Mouse (Mus musculus): ENCODE results near the gene Wdr74.

The Wdr74 gene

DNA sequence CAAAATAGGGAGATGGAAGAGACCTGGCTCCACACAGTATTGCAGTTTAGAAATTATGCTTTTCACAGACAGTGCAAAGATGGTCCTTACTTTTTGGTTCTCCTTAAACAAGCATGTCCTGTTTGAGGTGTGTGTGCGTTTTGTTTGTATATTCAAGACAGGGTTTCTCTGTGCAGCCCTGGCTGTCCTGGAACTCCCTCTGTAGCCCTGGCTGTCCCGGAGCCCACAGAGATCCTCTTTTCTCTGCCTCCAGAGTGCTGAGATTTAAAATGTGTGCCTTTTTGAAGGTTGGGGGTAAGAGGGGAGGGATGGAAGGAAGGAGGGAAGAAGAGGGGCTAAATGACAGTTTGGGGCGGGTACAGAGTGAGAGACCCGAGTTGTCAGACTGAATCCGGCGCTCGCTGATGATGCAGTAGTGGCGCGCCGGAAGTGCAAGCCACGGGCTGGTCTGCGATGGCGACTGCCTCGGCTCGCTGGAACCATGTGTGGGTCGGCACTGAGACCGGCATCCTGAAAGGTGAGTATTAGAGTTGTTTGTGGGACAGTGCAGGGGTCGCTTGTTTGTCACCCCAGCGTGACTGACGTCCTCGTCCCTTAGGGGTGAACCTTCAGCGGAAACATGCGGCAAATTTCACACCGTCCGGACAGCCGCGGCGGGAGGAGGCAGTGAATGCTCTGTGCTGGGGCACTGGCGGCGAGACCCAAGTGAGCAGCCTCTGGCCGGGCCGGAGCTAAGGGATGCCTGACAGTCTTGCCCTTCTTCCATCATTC, at the start of gene Wdr74:
Gene Wdr74 (plus strand): TSS at position 439 of the 771 bp plus-strand sequence.
- DNase-seq (ENCODE audit: low spot score in 2 of 2) = peak; percentile 80 to 87

DNA sequence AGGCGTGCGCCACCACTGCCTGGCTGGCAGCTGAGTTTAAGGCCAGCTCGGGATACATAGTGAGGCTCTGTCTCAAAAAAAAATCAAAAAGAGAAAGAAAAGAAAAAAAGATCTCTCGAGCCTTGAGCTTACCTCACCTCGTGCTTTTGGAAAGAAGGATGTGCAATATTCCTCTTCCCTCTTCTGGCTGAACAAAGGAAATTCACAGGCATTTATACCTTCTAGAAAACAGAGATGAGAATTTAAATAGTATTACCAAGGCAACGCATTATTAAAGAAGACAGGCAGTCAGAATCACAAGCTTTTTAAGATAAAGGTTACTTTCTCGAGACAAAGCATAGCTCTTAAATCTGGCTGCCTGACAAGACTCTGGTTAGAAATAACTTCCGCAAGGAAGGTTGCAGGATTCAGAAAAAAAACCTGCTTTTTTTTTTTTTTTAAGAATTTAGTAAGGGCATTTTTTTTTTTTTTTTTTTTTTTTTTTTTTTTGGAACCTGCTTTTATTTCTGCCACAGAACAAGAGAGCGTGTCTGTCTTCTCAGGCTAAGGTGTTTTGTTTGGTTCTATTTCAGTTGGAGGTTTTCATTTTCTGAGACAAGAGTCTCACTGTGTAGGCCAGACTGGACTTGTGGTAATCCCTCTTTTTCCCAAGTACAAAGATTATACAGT, 43.6 kb upstream of the Wdr74 start:
- no peak for DNase-seq (ENCODE audit: low spot score in 2 of 2)

DNA sequence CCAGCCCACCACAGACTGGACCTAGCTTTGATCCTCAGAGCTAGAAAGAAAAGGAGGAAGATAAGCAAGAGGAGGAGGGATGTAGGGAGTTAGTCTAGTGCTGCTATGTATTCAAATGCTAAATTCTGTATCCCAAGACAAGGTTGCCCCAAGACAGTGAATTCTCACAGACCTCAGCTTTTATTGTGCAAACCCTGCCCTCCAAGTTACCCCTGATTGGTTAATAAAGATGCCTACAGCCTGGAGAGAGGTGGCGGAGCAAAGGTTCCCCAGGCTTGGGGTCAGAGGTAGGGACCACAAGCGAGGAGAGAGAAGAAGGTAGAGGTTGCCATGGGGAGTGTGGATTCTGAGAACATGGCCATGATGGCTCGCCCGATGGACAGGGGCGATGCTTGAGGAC, 42.9 kb upstream of the Wdr74 start:
- DNase-seq (ENCODE audit: low spot score in 2 of 2) = no peak

DNA sequence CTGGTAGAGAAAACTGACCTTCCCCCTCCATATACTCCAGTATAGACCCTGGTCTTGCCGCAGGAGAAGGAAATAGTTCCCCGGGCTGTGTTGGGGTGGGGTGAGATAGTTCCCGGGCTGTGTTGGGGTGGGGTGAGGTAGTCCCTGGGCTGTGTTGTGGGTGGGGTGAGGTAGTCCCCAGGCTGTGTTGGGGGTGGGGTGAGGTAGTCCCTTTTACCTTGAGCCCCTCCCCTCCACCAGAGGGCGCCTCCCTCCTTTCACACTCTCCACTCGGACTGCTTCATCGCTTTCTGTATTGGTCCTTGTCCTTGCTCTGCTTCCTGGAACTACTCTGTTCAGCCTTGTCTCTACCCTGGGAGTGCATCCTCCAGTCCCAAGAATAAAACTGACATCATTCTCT, 40.3 kb upstream of the Wdr74 start:
- DNase-seq (ENCODE audit: low spot score in 2 of 2) = peak; percentile 45 to 72

DNA sequence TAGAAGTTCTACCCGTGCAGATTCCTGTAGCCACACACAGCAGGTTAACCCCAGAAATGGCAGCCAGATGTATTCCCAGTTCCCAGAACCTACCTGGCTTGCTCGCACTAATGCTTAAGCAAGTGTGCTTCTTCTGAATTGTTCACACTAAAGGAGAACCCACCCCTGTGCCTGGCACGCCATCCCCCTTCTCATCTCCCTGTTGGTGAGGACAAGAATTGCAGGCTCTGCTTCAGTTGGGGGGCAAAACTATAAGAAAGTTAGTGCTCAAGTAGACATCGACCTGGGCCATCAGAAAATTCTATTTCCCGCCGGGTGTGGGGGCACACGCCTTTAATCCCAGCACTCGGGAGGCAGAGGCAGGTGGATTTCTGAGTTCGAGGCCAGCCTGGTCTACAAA, 36.0 kb upstream of the Wdr74 start:
- DNase-seq (ENCODE audit: low spot score in 2 of 2) = no peak

DNA sequence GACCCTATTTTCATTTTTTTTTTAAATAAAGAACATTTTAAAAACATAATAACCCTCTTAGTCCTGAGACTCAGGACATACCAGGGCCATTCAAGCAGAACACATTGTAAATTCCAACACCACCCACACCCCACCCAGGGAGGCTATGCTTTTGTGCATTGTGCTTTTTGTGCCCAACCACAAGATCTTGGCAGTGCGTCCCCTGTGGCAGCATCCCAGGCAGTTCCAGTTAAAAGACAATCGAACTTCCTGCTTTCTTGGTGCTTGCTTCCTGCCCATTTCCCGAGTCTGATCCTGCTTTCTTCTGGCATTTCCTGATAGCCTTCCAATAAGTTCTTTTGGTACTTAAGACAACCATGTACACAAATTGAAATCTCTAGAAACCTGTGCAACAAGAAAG, 33.2 kb upstream of the Wdr74 start:
- no peak for DNase-seq (ENCODE audit: low spot score in 2 of 2)

DNA sequence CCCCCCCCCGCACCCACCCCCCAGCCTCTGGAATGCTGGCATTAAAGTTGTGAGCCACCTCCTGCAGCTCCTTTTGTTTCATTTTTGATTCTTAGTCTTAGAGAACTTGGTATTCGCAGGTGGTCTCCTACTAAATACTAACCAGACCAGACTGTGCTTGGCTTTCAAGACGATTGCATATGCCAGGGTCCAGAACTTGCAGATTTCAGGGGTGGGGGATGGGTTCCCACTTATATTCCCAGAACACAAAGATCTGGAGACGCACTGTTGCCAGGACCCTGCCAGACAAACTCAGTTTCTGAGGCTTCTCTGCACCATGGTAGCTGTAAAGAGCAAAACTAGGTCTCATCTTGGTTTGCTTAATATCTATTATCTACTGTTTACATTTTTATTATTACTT, 32.1 kb upstream of the Wdr74 start:
- DNase-seq (ENCODE audit: low spot score in 2 of 2) = no peak

DNA sequence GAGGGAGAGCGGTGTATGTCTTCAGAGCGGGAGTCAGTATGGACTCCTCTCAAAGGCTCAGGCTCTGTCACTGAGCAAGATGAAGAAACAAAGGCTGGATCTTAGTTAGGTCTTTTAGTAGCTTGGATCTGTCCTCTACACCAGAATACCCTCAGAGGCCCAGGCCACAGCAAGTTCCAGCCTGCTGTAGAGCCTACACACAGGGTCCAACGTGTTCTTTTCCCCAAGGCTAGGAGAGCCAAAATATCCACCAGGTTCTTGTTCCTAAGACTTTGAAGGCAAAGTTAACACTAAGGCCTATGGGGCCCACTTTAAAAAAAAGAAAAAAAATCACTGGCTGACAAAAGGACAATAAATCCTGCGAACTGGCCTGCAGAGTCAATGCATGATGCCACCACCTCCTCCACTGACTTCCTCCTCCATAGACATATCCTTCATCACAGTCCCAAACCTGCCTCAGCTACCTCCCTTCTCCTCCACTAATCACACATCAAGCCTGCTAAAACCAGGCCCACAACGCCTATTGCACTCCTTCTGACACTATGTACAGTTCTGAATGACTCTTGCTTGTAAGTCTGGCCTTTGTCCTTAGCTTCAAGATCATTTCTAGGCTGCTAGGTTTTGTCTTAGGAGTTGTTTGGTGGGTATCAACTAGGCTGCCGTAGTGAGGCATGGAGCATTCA, 30.5 kb upstream of the Wdr74 start:
- DNase-seq (ENCODE audit: low spot score in 2 of 2) = no peak

DNA sequence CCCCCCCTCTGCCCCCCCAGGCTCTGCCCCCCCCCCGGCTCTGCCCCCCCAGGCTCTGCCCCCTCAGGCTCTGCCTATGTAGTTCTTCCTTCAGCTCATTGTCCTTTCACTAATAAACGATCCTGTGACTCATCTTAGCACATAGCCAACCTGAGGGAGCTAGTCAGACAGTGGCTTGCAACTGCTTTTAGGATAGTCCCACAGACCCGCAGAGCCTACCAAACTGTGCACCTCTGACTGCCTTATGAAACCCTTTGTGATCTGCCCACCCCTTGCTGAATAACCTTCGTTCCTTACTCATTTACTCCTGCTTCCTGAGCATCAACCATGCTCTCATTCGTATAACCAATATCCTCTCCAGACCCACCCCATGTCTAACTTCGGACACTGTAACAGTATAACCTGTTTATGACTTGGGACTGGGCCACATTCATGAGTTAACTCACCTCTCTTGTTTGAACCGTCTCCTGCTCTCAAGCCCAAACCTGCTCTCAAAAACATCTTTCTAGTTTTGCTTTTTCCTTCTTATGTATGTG, 29.4 kb upstream of the Wdr74 start:
- no peak for DNase-seq (ENCODE audit: low spot score in 2 of 2)

DNA sequence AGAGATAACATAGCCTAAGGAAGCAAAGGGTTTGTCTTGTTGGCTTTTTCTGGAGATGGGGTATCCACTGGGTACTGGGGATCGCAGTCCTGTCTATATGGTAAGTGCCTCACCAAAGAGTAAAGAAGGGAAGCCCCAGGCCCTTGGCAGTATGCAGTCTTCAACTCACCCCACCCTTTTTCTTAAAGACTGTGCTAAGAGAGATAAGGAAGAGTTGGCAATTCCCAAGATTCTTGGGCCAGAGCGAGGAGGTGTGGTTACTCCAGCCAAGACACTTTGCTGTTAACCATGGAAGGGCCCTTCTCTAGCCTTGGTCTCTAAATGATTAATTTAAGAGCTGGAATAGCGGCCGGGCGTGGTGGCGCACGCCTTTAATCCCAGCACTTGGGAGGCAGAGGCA, 28.7 kb upstream of the Wdr74 start:
- DNase-seq (ENCODE audit: low spot score in 2 of 2) = no peak

DNA sequence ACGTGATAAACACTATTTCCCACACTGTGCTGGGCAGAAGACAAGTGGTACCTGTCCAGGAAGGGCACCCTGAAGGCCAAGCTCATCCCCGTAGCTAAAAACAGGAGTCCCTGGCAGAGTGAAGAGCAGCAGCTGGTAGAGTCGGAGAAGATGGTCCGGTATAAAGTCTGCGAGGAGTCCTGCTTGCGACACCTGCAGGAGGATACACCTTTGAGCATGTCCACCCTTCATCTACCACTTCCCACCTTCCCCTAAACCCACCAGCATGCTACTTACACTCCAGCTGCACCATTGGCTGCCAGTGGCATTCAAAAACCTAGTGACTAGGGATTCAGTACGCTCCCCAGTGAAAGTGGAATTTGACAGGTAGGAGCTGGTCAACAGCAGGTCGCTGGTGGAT, 26.7 kb upstream of the Wdr74 start:
- DNase-seq (ENCODE audit: low spot score in 2 of 2) = no peak

DNA sequence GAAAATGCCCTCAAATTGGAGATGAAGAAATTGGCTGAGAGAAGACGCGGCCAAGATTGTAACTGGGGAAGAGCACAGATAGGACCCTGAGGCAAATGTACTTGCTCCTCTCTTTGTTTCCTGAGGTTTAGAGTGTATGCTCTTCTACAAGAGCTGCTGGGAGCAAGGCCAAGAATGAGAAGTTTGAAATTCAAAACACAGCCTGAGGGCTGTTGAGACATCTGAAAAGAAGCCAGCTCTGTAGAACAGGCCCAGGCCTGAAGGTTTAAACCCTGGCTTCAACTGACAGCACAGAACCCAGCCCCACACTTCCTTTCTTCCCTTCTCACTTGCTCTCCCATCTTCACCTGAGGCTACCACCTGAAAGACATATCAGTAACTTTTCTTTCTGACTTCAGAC, 25.6 kb upstream of the Wdr74 start:
- no peak for DNase-seq (ENCODE audit: low spot score in 2 of 2)

DNA sequence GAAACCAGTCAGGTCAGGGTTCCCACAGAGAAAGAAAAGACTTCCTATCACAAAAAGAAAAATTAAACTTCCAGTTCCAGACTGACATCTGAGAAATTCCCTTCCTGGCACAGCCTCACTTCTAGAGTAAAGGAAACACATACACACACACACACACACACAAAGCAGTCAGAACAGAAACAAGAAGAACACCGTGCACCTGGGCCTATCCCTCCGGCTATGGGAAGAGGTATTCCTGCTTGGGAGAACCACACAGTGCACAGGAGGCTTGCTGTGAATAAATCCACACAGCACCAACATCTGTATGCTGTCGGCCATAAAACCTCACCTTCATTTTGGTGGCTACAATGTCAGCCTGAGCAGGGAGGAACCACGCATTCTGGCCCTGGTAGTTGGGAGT, 24.1 kb upstream of the Wdr74 start:
- DNase-seq (ENCODE audit: low spot score in 2 of 2) = no peak

DNA sequence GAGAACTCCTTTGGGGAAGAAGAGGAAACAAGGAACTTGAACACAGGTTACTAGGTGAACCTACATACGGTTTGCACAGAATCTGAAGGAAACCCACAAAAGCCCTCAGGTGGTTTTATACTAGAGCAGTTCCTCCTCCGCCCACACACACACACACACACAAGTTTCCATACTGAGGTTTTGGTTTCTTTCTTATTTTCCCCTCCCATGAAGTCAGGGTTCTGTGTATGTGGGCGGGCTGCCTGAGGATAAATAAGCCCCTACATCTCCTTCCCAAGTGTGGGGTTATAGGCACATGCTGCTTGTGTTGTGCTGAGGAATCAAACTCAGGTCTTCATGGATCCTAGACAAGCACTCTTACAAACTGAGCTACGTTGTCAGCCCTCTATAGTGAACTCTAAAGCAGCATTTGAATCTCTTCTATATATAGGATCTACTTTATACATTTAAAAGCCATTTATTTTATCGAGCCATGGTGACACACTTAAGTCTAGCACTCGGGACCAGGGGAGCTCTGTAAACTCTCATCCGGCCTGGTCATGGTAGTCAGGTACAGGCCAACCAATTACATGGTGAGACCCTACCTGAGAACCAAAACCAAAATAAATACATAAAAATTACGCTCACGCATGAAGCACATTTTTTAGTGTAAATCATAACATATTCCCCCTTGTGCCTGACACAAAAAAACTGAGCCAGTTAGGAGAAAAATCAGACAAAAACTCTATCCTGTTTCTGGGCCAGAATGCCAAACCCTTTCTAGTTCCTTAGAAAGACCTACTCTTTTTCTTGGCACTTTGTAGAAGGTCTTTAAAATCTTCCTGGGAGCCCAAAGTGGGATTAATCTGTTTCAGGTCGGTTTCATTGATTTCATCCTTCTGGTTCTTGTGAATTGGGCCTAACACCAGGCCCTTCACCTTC, 23.4 kb upstream of the Wdr74 start:
- DNase-seq (ENCODE audit: low spot score in 2 of 2) = peak; percentile 27 to 48

DNA sequence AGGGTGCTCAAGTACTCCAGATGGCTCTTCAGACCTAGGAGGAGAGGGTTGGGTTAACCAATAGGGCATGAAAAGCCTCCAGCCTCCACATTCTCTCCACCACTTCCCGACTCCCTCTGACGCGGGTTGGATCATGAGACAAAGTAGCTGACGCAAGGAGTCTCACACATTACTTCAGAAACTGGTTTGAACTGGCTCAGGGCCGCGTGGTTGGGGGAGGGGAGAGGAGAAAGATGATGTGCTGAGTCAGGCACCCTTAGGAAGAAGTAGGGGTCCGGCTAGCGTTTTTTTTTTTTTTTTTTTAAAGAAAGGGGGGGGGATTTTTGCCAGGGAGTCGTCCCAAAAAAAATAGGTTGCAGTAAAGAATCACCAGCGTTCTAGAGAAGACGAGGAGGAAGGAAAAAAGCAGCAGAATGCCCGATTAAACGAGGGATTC, 22.7 kb upstream of the Wdr74 start:
- DNase-seq (ENCODE audit: low spot score in 2 of 2) = peak; percentile 66 to 75

DNA sequence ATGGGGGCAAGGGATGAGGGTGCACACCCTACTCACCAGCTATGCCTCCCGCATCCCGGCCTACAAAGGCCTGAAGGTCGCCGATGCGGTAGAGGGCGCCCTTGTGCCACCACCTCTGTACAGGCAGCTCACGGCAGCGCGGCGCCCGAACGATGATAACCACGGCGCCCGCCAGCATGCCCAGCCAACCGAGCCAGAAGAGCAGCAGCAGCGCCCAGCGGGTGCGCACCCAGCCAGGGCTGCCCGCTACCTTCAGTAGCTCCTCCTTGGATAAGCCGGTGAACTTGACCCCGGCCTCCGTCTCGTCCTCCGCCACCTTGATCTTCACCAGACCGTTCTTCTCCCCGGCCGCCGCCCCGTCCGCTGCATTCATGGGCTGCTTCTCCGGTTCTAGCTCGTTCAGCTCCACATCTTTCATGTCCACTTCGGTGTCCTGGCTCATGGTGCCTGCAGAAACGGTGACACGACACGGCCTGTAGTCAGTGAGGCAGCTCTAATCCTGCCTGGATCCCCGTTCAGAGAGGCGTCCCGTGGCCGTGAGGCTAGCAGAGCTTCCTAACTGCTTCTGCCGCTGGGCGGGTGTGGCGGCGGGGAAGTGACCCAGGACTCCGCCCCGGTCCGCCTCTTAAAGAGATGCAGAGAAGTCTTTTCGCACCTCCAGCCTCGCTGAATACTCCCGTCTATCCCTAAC, 22.2 kb upstream of the Wdr74 start:
- DNase-seq (ENCODE audit: low spot score in 2 of 2) = peak; percentile 93 to 98

DNA sequence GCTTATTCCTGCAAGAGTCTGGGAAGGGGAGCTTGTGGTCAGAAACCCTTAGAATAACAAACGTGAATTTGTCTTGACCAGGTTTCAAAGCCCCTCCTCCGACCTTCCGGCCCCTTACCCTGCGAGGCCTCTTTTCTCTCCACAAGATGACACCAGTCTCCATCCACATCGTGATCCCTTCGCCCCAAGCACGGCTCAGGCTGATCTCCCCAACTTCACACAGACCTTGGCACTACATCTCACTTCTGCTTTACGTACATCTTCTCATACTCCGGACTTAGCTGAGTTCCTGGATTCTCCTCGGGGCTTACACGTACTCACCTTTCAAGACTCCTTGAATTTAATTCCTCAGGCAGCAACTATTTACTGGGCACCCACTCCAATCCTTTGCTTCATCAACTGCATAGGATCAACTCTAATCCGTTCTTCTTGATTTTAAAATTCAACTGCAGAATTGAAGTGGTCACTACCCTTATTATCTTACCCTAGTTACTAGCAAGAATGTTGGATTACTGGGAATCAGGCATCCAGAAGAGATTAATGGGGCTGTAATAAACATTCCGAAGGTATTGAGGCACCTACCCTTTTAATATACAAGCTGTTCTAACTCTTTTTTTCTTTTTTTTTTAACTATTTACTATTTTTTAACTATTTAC, 21.5 kb upstream of the Wdr74 start:
- no peak for DNase-seq (ENCODE audit: low spot score in 2 of 2)

DNA sequence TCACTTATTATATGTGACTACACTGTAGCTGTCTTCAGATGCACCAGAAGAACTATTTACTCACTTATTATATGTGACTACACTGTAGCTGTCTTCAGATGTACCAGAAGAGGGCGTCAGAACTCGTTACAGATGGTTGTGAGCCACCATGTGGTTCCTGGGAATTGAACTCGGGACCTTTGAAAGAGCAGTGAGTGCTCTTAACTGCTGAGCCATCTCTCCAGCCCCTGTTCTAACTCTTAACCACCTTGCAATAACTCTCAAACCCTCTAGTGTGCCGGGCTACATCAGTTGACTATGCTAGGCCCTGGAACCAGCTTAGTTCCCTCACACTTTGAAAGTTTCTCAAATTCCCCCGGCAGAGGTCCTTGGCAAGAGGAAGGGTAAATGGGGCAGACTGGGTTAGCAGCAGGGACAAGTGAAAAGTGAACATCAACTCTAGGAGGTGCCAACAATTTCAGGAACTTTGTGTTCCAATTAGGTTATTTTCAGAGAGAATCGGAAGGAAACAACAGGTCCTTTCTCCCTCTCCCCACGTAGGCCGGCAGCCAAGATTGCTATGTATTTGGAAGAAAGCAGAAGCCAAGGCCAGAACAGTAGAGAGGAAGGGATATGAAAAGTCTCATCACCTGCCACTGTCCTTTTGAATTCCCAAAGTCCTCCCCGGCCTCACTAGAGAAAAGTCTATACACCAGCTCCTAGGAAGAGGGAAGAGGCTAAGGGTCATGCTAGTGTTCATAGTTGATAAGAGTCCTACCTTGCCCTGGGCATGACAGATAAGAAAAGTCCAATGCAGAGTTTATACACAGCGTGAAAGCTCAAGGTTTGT, 20.8 kb upstream of the Wdr74 start:
- DNase-seq (ENCODE audit: low spot score in 2 of 2) = no peak
